ENCODE assay signal across 7 mouse cellular contexts in the genomic region with DNA sequence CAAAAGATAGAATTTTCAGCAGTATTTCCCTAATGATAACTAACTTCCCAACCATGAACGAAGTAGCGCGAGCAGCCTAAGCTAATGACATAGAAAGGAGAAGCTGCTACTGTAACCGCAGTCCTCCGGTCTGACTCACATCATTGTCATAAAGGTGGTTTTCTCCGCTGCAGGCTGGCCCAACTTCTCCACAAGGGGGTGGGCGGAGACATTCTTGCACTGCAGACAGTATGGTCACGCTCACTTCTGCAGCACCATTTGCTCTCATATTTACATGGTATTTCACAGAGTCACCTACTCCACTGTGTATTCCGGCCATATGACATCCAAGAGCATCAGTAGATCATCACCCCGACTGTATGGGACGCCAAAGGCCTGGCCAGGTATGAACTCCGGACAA. TPM values are rescaled to one million over a fixed set of nuclear protein-coding genes. Genes with fewer than 3 reads are reported as not detected.
A peak's percentile ranks its signal among the peaks of the same experiment; 100 is the strongest.
DNase-seq lines count a peak whose midpoint lies in the region; ATAC-seq and TF ChIP-seq lines count a peak whose summit lies in the region.

No protein-coding gene starts in this region.

- WGBS in lung, postnatal 0 days: 53% methylated on average over 12 of the region's 12 CpGs

- peak; percentile 81 for ATAC-seq in lung, postnatal 0 days
- ATAC-seq in cerebellum, adult (ENCODE audit: insufficient number of reproducible peaks, low FRiP score, low TSS enrichment): no peak
- no peak for ATAC-seq in erythroid progenitor cell, adult 5-6 weeks (replicated peaks; ENCODE audit: low FRiP score, poor library complexity, severe bottlenecking)

- H3K9me3 ChIP-seq in lung, postnatal 0 days (ENCODE audit: low read length): no peaks in the 10 kb centered on the region

- H3K27me3 ChIP-seq in lung, postnatal 0 days (replicated peaks; ENCODE audit: insufficient read depth, low read length): no peaks in the 10 kb centered on the region

- peak; percentile 84 to 89 for DNase-seq in B cell, adult 2 months
- peak; percentile 39 to 58 for DNase-seq in CD8-positive naive resting alpha-beta T cell, adult 2 months (ENCODE audit: low read depth in 2 of 2, low spot score in 2 of 2)
- peak; percentile 93 for DNase-seq in induced T-regulatory cell, adult 2 months (ENCODE audit: low read depth)
- peak; percentile 71 for DNase-seq in lung, postnatal 0 days (ENCODE audit: low spot score)
- DNase-seq in thymus, adult 18-20 months: peak; percentile 23 to 26

- H3K4me2 ChIP-seq in lung, postnatal 0 days (replicated peaks; ENCODE audit: low read depth, low read length): 0 out of 2 replicates have a peak overlapping the region, but pooled peaks have one; percentile 1

- no peak overlapping the region for H3K4me3 ChIP-seq in lung, postnatal 0 days (ENCODE audit: low read depth, low read length)

- H3K4me1 ChIP-seq in lung, postnatal 0 days (ENCODE audit: insufficient read depth, low read depth, low read length): no peaks in the 10 kb centered on the region

- H3K36me3 ChIP-seq in lung, postnatal 0 days (ENCODE audit: insufficient read depth, low read length): no peaks in the 10 kb centered on the region

- no peak overlapping the region for H3K9ac ChIP-seq in lung, postnatal 0 days (replicated peaks; ENCODE audit: low read depth)

- no peak for TF ChIP-seq EP300 in lung, postnatal 0 days (IDR thresholded peaks at IDR 0.05)

- peak; percentile 56 for TF ChIP-seq CTCF in lung, postnatal 0 days (IDR thresholded peaks at IDR 0.05)

- H3K27ac ChIP-seq in lung, postnatal 0 days (ENCODE audit: low read length): 0 out of 2 replicates have a peak overlapping the region, but pooled peaks have one; percentile 8

RNA-seq across cellular contexts. Expression of a gene that starts 13.2 kb away (rescaled TPM):
- polyA plus RNA-seq in lung, postnatal 0 days (2015; fragmentation: Nextera tagmentation; extraction: Ambion mirVana): 3.9 and 4.8 TPM in 2 replicates
- total RNA-seq in erythroid progenitor cell, adult 5-6 weeks (2015; ENCODE audit: low replicate concordance): 2.9 and 10.1 TPM in 2 replicates
- 4.4 and 5.8 TPM in 2 replicates for total RNA-seq in erythroid progenitor cell, adult 5-6 weeks (2017; ENCODE audit: low replicate concordance)

RNA-seq across cellular contexts. Expression of a gene that starts 27.7 kb away (rescaled TPM):
- polyA plus RNA-seq in lung, postnatal 0 days (2015; fragmentation: Nextera tagmentation; extraction: Ambion mirVana): 22.4 and 24.7 TPM in 2 replicates
- total RNA-seq in erythroid progenitor cell, adult 5-6 weeks (2015; ENCODE audit: low replicate concordance): 23.1 and 50.7 TPM in 2 replicates
- total RNA-seq in erythroid progenitor cell, adult 5-6 weeks (2017; ENCODE audit: low replicate concordance): 30.6 and 36.2 TPM in 2 replicates

RNA-seq across cellular contexts. Expression of a gene that starts 45.4 kb away (rescaled TPM):
- polyA plus RNA-seq in lung, postnatal 0 days (2015; fragmentation: Nextera tagmentation; extraction: Ambion mirVana): 13.2 and 14.4 TPM in 2 replicates
- 14.3 and 14.8 TPM in 2 replicates for total RNA-seq in erythroid progenitor cell, adult 5-6 weeks (2015; ENCODE audit: low replicate concordance)
- total RNA-seq in erythroid progenitor cell, adult 5-6 weeks (2017; ENCODE audit: low replicate concordance): 38.2 and 43.3 TPM in 2 replicates

RNA-seq across cellular contexts. Expression of a gene that starts 57.6 kb away (rescaled TPM):
- polyA plus RNA-seq in lung, postnatal 0 days (2015; fragmentation: Nextera tagmentation; extraction: Ambion mirVana): 91.3 and 105 TPM in 2 replicates
- total RNA-seq in erythroid progenitor cell, adult 5-6 weeks (2015; ENCODE audit: low replicate concordance): 66.7 and 85.9 TPM in 2 replicates
- total RNA-seq in erythroid progenitor cell, adult 5-6 weeks (2017; ENCODE audit: low replicate concordance): 45.2 and 62.4 TPM in 2 replicates

Comparison
In these comparisons a context has a peak if more than half of its experiments do, and no peak if none do; other contexts are left out.
1. DNase-seq: peak in every context shown above with its lines; median percentile 93 in induced T-regulatory cell, adult 2 months; 86 in B cell, adult 2 months; 71 in lung, postnatal 0 days; 48 in CD8-positive naive resting alpha-beta T cell, adult 2 months; 24 in thymus, adult 18-20 months.